Mouse (Mus musculus): Measurements from ENCODE around the gene Rpl29. TPM values are rescaled to one million over a fixed set of nuclear protein-coding genes. Genes with fewer than 3 reads are reported as not detected.

Gene Rpl29
- polyA plus RNA-seq, 1 experiment from 2014 or later = 723 TPM

GRCm38 (mm10) chr9:106469776-106470175 is 40.5 kb downstream of the Rpl29 start:
- Histone ChIP-seq H3K4me1 (peaks cover 28% of the 10 kb centered on the region), H3K4me3 (no peak overlapping the region), H3K27me3 (peaks cover 2% of the 10 kb centered on the region; the same call in 1 of the 2 replicates), H3K27ac (no peak overlapping the region), H3K4me2 (replicated peaks) (no peak overlapping the region), H3K9ac (no peak overlapping the region), H3K9me3 (replicated peaks) (no peaks in the 10 kb centered on the region), H3K36me3 (no peaks in the 10 kb centered on the region)
- no peak for ATAC-seq (ENCODE audit: low FRiP score)
- WGBS = 67% methylated on average over 9 of the region's 9 CpGs

GRCm38 (mm10) chr9:106470991-106471750 is 41.9 kb downstream of the Rpl29 start:
- 66% methylated on average over 14 of the region's 14 CpGs for WGBS
- Histone ChIP-seq H3K27me3 (no peaks in the 10 kb centered on the region), H3K9me3 (replicated peaks) (no peaks in the 10 kb centered on the region), H3K4me3 (no peak overlapping the region), H3K36me3 (no peaks in the 10 kb centered on the region), H3K4me1 (peaks cover 19% of the 10 kb centered on the region), H3K27ac (no peak overlapping the region), H3K9ac (no peak overlapping the region), H3K4me2 (replicated peaks) (no peak overlapping the region)
- no peak for ATAC-seq (ENCODE audit: low FRiP score)

GRCm38 (mm10) chr9:106471892-106472291 is 42.6 kb downstream of the Rpl29 start:
- no peak overlapping the region for H3K4me3 ChIP-seq
- H3K9me3 ChIP-seq (replicated peaks) = no peaks in the 10 kb centered on the region
- no peak for ATAC-seq (ENCODE audit: low FRiP score)
- no peak overlapping the region for H3K27ac ChIP-seq
- no peak overlapping the region for H3K4me2 ChIP-seq (replicated peaks)
- H3K4me1 ChIP-seq = peaks cover 23% of the 10 kb centered on the region
- H3K9ac ChIP-seq = no peak overlapping the region
- no peaks in the 10 kb centered on the region for H3K27me3 ChIP-seq
- 15% methylated on average over 5 of the region's 5 CpGs for WGBS
- no peaks in the 10 kb centered on the region for H3K36me3 ChIP-seq

- no peaks in the 10 kb centered on the region for H3K9me3 ChIP-seq (replicated peaks)
- H3K27me3 ChIP-seq = no peaks in the 10 kb centered on the region
- no peak for ATAC-seq (ENCODE audit: low FRiP score)
- no peak overlapping the region for H3K4me2 ChIP-seq (replicated peaks)
- H3K36me3 ChIP-seq = no peaks in the 10 kb centered on the region
- H3K27ac ChIP-seq = no peak overlapping the region
- H3K9ac ChIP-seq = no peak overlapping the region
- H3K4me1 ChIP-seq = peaks cover 23% of the 10 kb centered on the region
- 74% methylated on average over 4 of the region's 4 CpGs for WGBS
- no peak overlapping the region for H3K4me3 ChIP-seq
Measured at GRCm38 (mm10) chr9:106472321-106472720, 43.1 kb downstream of the Rpl29 start.

- WGBS = 93% methylated on average over 16 of the region's 16 CpGs
- Histone ChIP-seq H3K27ac (no peak overlapping the region), H3K4me3 (no peak overlapping the region), H3K9me3 (replicated peaks) (no peaks in the 10 kb centered on the region), H3K36me3 (no peaks in the 10 kb centered on the region), H3K4me2 (replicated peaks) (no peak overlapping the region), H3K4me1 (peaks cover 30% of the 10 kb centered on the region), H3K27me3 (no peaks in the 10 kb centered on the region), H3K9ac (no peak overlapping the region)
- no peak for ATAC-seq (ENCODE audit: low FRiP score)
Measured at GRCm38 (mm10) chr9:106473081-106473752, 44.0 kb downstream of the Rpl29 start.

- H3K4me1 ChIP-seq = peaks cover 31% of the 10 kb centered on the region
- H3K9me3 ChIP-seq (replicated peaks) = no peaks in the 10 kb centered on the region
- no peaks in the 10 kb centered on the region for H3K27me3 ChIP-seq
- no peak for ATAC-seq (ENCODE audit: low FRiP score)
- no peak overlapping the region for H3K4me2 ChIP-seq (replicated peaks)
- H3K4me3 ChIP-seq = no peak overlapping the region
- WGBS = 83% methylated on average over 5 of the region's 5 CpGs
- 0 out of 2 replicates have a peak overlapping the region, but pooled peaks have one; percentile 25 for H3K9ac ChIP-seq
- no peak overlapping the region for H3K27ac ChIP-seq
- H3K36me3 ChIP-seq = no peaks in the 10 kb centered on the region
Measured at GRCm38 (mm10) chr9:106473753-106474105, 44.5 kb downstream of the Rpl29 start.

- 4% methylated on average over 6 of the region's 6 CpGs for WGBS
- Histone ChIP-seq H3K4me1 (peaks cover 31% of the 10 kb centered on the region), H3K4me3 (no peak overlapping the region), H3K9me3 (replicated peaks) (no peaks in the 10 kb centered on the region), H3K27me3 (no peaks in the 10 kb centered on the region), H3K4me2 (replicated peaks) (peak overlapping the region; percentile 22; the same call in 1 of the 2 replicates), H3K36me3 (peaks cover 2% of the 10 kb centered on the region; the same call in 1 of the 2 replicates), H3K27ac (no peak overlapping the region), H3K9ac (no peak overlapping the region)
- no peak for ATAC-seq (ENCODE audit: low FRiP score)
Measured at GRCm38 (mm10) chr9:106474456-106474855, 45.2 kb downstream of the Rpl29 start.

- H3K4me2 ChIP-seq (replicated peaks) = no peak overlapping the region
- H3K27ac ChIP-seq = no peak overlapping the region
- no peaks in the 10 kb centered on the region for H3K9me3 ChIP-seq (replicated peaks)
- no peak overlapping the region for H3K9ac ChIP-seq
- no peaks in the 10 kb centered on the region for H3K27me3 ChIP-seq
- H3K4me1 ChIP-seq = peaks cover 31% of the 10 kb centered on the region
- H3K36me3 ChIP-seq = peaks cover 3% of the 10 kb centered on the region; the same call in 1 of the 2 replicates
- H3K4me3 ChIP-seq = no peak overlapping the region
- no peak for ATAC-seq (ENCODE audit: low FRiP score)
- 63% methylated on average over 7 of the region's 7 CpGs for WGBS
Measured at GRCm38 (mm10) chr9:106475046-106475445, 45.8 kb downstream of the Rpl29 start.

GRCm38 (mm10) chr9:106475663-106476001 is 46.4 kb downstream of the Rpl29 start, which contains the start of gene Rrp9:
TSS of gene Rrp9 (plus strand) at chr9:106475963.
- H3K4me3 ChIP-seq = 0 out of 2 replicates have a peak within 1 kb of the TSS, but pooled peaks have one; percentile 72
- H3K36me3 ChIP-seq = peaks cover 8% of the 10 kb centered on the region; the same call in 1 of the 2 replicates
- no peak for ATAC-seq (ENCODE audit: low FRiP score)
- H3K27ac ChIP-seq = 0 out of 2 replicates have a peak within 1 kb of the TSS, but pooled peaks have one; percentile 30
- no peaks in the 10 kb centered on the region for H3K9me3 ChIP-seq (replicated peaks)
- H3K4me1 ChIP-seq = peaks cover 31% of the 10 kb centered on the region
- peak within 1 kb of the TSS; percentile 34; the same call in 1 of the 2 replicates for H3K4me2 ChIP-seq (replicated peaks)
- peak within 1 kb of the TSS; percentile 14; the same call in 1 of the 2 replicates for H3K9ac ChIP-seq
- 87% methylated on average over 10 of the region's 10 CpGs for WGBS
- H3K27me3 ChIP-seq = no peaks in the 10 kb centered on the region

GRCm38 (mm10) chr9:106476002-106476923 is 47.0 kb downstream of the Rpl29 start:
- Histone ChIP-seq H3K4me3 (0 out of 2 replicates have a peak overlapping the region, but pooled peaks have one; percentile 72), H3K27ac (0 out of 2 replicates have a peak overlapping the region, but pooled peaks have one; percentile 30)
- peak; percentile 65; the same call in 1 of the 2 replicates for ATAC-seq (ENCODE audit: low FRiP score)

GRCm38 (mm10) chr9:106476924-106477484 is 47.8 kb downstream of the Rpl29 start, which contains the start of gene Parp3:
TSS of gene Parp3 (minus strand) at chr9:106476949.
- 0 out of 2 replicates have a peak within 1 kb of the TSS, but pooled peaks have one; percentile 30 for H3K27ac ChIP-seq
- H3K4me3 ChIP-seq = peak within 1 kb of the TSS; percentile 72
- H3K4me1 ChIP-seq = peaks cover 26% of the 10 kb centered on the region
- H3K9ac ChIP-seq = peak within 1 kb of the TSS; percentile 59
- H3K9me3 ChIP-seq (replicated peaks) = no peaks in the 10 kb centered on the region
- peaks cover 21% of the 10 kb centered on the region for H3K36me3 ChIP-seq
- H3K27me3 ChIP-seq = no peaks in the 10 kb centered on the region
- peak; percentile 98 for ATAC-seq (ENCODE audit: low FRiP score)
- WGBS = 0% methylated on average over 41 of the region's 41 CpGs
- peak within 1 kb of the TSS; percentile 81 for H3K4me2 ChIP-seq (replicated peaks)

More at GRCm38 (mm10) chr9:106476002-106476923, 47.0 kb downstream of the Rpl29 start:
- peaks cover 14% of the 10 kb centered on the region for H3K36me3 ChIP-seq
- WGBS = 32% methylated on average over 16 of the region's 16 CpGs
- peaks cover 31% of the 10 kb centered on the region for H3K4me1 ChIP-seq
- H3K9ac ChIP-seq = peak overlapping the region; percentile 14; the same call in 1 of the 2 replicates
- H3K27me3 ChIP-seq = no peaks in the 10 kb centered on the region
- no peaks in the 10 kb centered on the region for H3K9me3 ChIP-seq (replicated peaks)
- peak overlapping the region; percentile 34; the same call in 1 of the 2 replicates for H3K4me2 ChIP-seq (replicated peaks)
